Mouse (Mus musculus) spleen, adult 18-20 months (tissue): ENCODE measurements around the gene Sesn3.
"Not testable (repeated sequence)": the region's sequence is repeated elsewhere in the genome, so short reads cannot be mapped to it uniquely, and the experiment has no call there.

Experiments
- DNase-seq, 2 experiments: peaks; one replicate each; pipeline ENCODE4 v3.0.0; 2022; ENCODE audit warnings: mixed read lengths in 2 of 2

The Sesn3 gene

GRCm38 (mm10) chr9:14274986-14275720 lies at the start of gene Sesn3:
TSS of gene Sesn3 (plus strand) at chr9:14275067.
- DNase-seq, result peak; percentile 71 to 77

GRCm38 (mm10) chr9:14227086-14227485 lies 47.8 kb upstream of the Sesn3 start:
- not testable (repeated sequence) for DNase-seq

- DNase-seq, result no peak
These were observed 41.0 kb upstream of the Sesn3 start for GRCm38 (mm10) chr9:14233702-14234373.

- DNase-seq, result no peak
These were observed 39.6 kb upstream of the Sesn3 start for GRCm38 (mm10) chr9:14235286-14235685.

- not testable (repeated sequence) for DNase-seq
These were observed 33.9 kb upstream of the Sesn3 start for GRCm38 (mm10) chr9:14241003-14241402.

GRCm38 (mm10) chr9:14242308-14242707 lies 32.6 kb upstream of the Sesn3 start:
- no peak for DNase-seq

GRCm38 (mm10) chr9:14244528-14244927 lies 30.3 kb upstream of the Sesn3 start:
- DNase-seq, result peak; percentile 48 to 54

- DNase-seq, result no peak
These were observed 29.8 kb upstream of the Sesn3 start for GRCm38 (mm10) chr9:14245013-14245586.

- no peak for DNase-seq
These were observed 28.7 kb upstream of the Sesn3 start for GRCm38 (mm10) chr9:14246016-14246799.

- DNase-seq, result no peak
These were observed 27.2 kb upstream of the Sesn3 start for GRCm38 (mm10) chr9:14247480-14248208.

GRCm38 (mm10) chr9:14248209-14248596 lies 26.7 kb upstream of the Sesn3 start:
- no peak for DNase-seq

GRCm38 (mm10) chr9:14261150-14261549 lies 13.7 kb upstream of the Sesn3 start:
- DNase-seq, result no peak

GRCm38 (mm10) chr9:14262568-14262972 lies 12.3 kb upstream of the Sesn3 start:
- no peak for DNase-seq

GRCm38 (mm10) chr9:14266470-14266869 lies 8.4 kb upstream of the Sesn3 start:
- DNase-seq, result no peak

GRCm38 (mm10) chr9:14268578-14268977 lies 6.3 kb upstream of the Sesn3 start:
- no peak for DNase-seq

GRCm38 (mm10) chr9:14272921-14273320 lies 1.9 kb upstream of the Sesn3 start:
- DNase-seq, result no peak

- DNase-seq, result no peak
These were observed 281 bp upstream of the Sesn3 start for GRCm38 (mm10) chr9:14274586-14274985.

- DNase-seq, result peak; percentile 97 to 98
These were observed 1.1 kb downstream of the Sesn3 start for GRCm38 (mm10) chr9:14275792-14276480.

- peak in 1 of 2 experiments; percentile 72 for DNase-seq
These were observed 1.8 kb downstream of the Sesn3 start for GRCm38 (mm10) chr9:14276481-14277287.

- DNase-seq, result no peak
These were observed 2.6 kb downstream of the Sesn3 start for GRCm38 (mm10) chr9:14277365-14277991.
